Mouse (Mus musculus): ENCODE data around the gene Rin3. TPM values are rescaled to one million over a fixed set of nuclear protein-coding genes. Genes with fewer than 3 reads are reported as not detected.

The Rin3 gene
- total RNA-seq, 2 experiments from 2014 or later = 3.7 to 3.8 TPM

- intact Hi-C loops (cut with DNase I) = no loop called here
- DNase-seq (ENCODE audit: extremely low spot score in 1 of 2, low spot score in 2 of 2) = no peak
Observed at GRCm38 (mm10) chr12:102354126-102354984, 71.5 kb downstream of the Rin3 start.

GRCm38 (mm10) chr12:102355784-102356183, 72.9 kb downstream of the Rin3 start:
- intact Hi-C loops (cut with DNase I) = no loop called here

GRCm38 (mm10) chr12:102356781-102357180, 73.9 kb downstream of the Rin3 start:
- intact Hi-C loops (cut with DNase I) = no loop called here
- no peak for DNase-seq (ENCODE audit: extremely low spot score in 1 of 2, low spot score in 2 of 2)

More at GRCm38 (mm10) chr12:102355784-102356183, 72.9 kb downstream of the Rin3 start:
- DNase-seq (ENCODE audit: extremely low spot score in 1 of 2, low spot score in 2 of 2) = no peak

DNA sequence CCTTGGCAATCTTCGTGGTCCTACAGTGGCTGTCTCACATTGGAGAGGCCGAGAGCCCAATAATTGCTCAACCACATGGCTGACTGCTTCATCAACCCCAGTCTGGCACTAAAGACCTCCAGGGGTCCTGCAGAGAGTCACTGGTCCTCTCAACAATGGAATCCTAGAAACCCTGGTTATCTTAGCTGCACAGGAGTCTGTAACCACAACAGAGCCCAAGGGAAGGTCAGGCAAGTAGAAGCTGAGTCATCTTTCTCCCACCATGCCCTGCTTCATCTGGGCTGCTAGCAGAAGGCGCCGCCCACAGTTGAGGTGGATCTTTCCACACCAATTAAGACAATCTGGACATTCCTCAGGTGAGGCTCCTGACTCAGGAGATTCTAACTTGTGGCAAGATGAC, 76.5 kb downstream of the Rin3 start:
- intact Hi-C loops (cut with DNase I) = no loop called here
- no peak for DNase-seq (ENCODE audit: extremely low spot score in 1 of 2, low spot score in 2 of 2)

DNA sequence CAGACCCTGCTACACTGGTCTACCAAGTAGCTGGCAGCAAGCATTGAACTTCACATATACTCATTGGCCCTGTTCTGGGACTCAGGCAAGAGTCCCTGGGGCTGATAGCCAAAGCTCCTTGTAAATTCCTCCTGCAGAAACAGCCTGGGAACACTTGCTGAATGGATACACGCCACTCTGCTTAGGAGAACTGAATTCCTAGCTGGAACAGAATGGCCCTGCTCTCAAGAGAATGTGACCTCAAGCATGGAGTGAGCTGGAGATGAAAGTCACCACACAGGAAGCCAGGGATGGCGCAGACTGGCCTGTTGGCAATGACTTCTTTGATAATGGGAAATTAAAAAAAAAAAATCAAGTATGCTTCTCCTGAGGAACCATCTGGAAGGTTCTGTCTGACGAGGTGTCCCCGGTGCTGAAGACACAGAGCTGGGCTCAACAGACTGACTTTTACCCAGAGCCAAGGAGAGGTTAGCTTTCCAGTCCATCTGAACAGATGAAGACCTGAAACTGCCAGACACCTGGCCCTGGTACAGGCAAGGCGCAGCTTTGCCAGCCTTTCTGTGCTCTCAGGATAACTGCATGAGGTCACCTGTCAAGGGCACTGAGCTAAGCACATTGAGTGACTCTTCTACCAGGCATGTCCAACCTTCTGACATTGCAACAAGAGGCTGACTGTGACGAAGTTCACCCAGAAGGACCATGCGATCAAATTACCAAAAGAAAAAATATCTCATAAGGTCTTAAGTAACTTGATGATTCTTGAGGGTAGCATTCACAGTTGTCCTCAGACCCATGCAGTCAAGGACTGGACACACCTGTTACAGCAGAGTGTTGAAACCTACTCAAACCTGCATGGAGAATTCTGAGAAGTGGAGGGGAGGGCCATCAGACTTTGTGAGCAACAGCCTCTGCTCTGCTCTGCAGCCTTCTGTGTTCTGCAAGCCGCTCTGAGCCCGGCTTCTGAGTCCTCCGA, 78.6 kb downstream of the Rin3 start:
- no peak for DNase-seq (ENCODE audit: extremely low spot score in 1 of 2, low spot score in 2 of 2)
- intact Hi-C loops (cut with DNase I) = no loop called here

- peak in 1 of 2 experiments; percentile 32 for DNase-seq (ENCODE audit: extremely low spot score in 1 of 2, low spot score in 2 of 2)
- intact Hi-C loops (cut with DNase I) = no loop called here
Observed at GRCm38 (mm10) chr12:102365016-102365415, 82.2 kb downstream of the Rin3 start.

- no peak for DNase-seq (ENCODE audit: extremely low spot score in 1 of 2, low spot score in 2 of 2)
- intact Hi-C loops (cut with DNase I) = no loop called here
Observed at GRCm38 (mm10) chr12:102366126-102366816, 83.4 kb downstream of the Rin3 start.

- no peak for DNase-seq (ENCODE audit: extremely low spot score in 1 of 2, low spot score in 2 of 2)
- intact Hi-C loops (cut with DNase I) = no loop called here
Observed at GRCm38 (mm10) chr12:102367075-102367474, 84.2 kb downstream of the Rin3 start.

GRCm38 (mm10) chr12:102368066-102368465, 85.2 kb downstream of the Rin3 start:
- peak in 1 of 2 experiments; percentile 24 for DNase-seq (ENCODE audit: extremely low spot score in 1 of 2, low spot score in 2 of 2)
- intact Hi-C loops (cut with DNase I) = no loop called here

- DNase-seq (ENCODE audit: extremely low spot score in 1 of 2, low spot score in 2 of 2) = peak in 1 of 2 experiments; percentile 41
- intact Hi-C loops (cut with DNase I) = no loop called here
Observed at GRCm38 (mm10) chr12:102368556-102368955, 85.7 kb downstream of the Rin3 start.

- intact Hi-C loops (cut with DNase I) = no loop called here
- peak in 1 of 2 experiments; percentile 28 for DNase-seq (ENCODE audit: extremely low spot score in 1 of 2, low spot score in 2 of 2)
Observed at GRCm38 (mm10) chr12:102369488-102370235, 86.8 kb downstream of the Rin3 start.

DNA sequence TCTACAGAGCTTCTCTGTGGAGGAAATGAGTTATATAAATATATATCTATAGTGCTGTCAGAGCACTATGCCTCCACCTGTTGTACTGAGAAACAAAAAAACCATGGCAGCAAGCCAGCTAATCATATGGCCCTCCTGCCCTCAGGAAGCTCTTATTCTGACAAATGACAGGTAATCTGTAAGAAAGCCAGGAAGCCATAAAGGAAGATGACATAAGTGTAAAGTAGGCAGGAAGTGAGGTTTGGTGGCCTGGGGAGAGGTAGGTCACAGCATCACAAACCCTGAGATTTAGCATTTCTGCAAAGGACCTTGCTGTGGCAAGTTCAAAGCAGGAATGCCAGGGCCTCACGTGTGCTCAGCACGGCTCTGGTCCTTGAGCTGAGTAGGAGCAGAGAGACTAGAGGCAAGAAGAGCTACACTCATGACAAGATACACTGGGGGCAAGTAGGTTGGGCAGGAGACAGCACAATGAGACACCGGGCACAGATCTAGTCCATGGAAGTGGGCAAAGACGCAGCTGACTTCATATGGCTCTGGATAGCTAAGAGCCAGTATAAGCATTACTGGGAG, 88.2 kb downstream of the Rin3 start:
- intact Hi-C loops (cut with DNase I) = no loop called here

GRCm38 (mm10) chr12:102372322-102372721, 89.5 kb downstream of the Rin3 start:
- DNase-seq (ENCODE audit: extremely low spot score in 1 of 2, low spot score in 2 of 2) = no peak
- intact Hi-C loops (cut with DNase I) = no loop called here

More for the DNA sequence above, 88.2 kb downstream of the Rin3 start:
- DNase-seq (ENCODE audit: extremely low spot score in 1 of 2, low spot score in 2 of 2) = no peak

DNA sequence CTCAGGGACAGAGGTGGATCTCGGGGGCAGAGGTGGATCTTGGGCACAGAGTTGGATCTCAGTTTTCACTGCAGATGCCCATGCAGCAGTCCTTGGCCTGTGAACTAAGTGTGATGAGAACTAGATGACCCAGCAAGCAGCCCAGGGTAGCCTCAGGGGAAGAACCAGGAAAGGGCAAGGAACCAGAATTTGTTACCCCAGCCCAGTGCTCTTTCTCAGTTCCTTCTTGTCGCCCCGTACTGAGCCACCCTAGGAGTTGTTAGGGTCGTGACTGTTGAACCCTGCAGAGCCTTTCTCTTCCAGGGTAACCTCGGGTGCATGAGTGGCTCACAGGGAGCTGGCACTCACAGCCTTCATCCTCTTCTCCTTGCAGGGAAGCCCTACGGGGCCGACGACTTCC, 99.3 kb downstream of the Rin3 start:
- intact Hi-C loops (cut with DNase I) = loop anchor here (5.0 to 10.0 kb wide), 2 partner anchors 130 to 247 kb away; no protein-coding TSS in a partner anchor
- no peak for DNase-seq (ENCODE audit: extremely low spot score in 1 of 2, low spot score in 2 of 2)

DNA sequence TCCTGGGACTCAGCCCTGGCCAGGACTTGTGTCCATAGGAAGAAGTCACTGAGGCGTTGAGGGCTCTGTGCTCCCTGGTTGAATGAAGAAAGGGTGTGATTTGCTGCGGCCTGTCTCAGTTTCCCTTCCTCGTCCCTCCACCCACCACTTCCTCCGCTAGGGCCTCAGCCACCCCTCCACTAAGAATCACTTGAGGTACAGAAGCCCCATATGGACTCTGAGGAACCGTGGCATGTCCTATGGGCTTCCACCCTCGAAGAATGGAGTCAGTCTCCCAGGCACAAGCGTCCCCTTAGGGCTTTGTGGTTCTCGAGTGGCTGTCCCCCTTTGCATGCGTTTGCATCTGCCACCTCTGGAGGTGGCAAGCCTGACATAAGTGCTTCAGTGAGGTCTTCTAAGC, 100.4 kb downstream of the Rin3 start:
- intact Hi-C loops (cut with DNase I) = loop anchor here (5.0 to 10.0 kb wide), 2 partner anchors 131 to 248 kb away; no protein-coding TSS in a partner anchor
- no peak for DNase-seq (ENCODE audit: extremely low spot score in 1 of 2, low spot score in 2 of 2)

DNA sequence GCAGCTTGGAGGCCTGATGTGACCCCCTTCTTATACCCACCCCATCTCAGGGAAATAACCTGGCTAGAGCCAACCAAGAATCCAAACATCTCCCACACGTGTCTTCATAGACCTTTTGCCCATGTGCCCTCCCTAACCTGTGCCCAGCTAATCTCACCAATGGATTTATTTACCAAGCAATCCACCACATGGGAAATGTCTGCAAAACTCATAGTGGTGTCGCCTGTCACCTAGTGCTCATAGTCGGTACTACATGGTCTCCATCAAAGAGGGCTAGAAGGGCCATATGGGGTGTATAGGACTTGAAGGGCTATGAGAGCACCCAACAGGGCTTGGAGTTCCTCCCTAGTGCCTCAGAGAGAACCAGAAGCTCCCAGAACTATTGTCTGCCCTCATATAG, 102.0 kb downstream of the Rin3 start:
- intact Hi-C loops (cut with DNase I) = loop anchor here (5.0 to 10.0 kb wide), 3 partner anchors 133 to 398 kb away; no protein-coding TSS in a partner anchor
- DNase-seq (ENCODE audit: extremely low spot score in 1 of 2, low spot score in 2 of 2) = peak; percentile 40 to 45

GRCm38 (mm10) chr12:102387219-102387917, 104.5 kb downstream of the Rin3 start:
- intact Hi-C loops (cut with DNase I) = loop anchor here (5.0 to 10.0 kb wide), 2 partner anchors 253 to 400 kb away; no protein-coding TSS in a partner anchor
- DNase-seq (ENCODE audit: extremely low spot score in 1 of 2, low spot score in 2 of 2) = peak; percentile 84 to 89

Data from left cerebral cortex, postnatal 10 days (tissue).